Mouse (Mus musculus): ENCODE data around the gene Atp6v0c.
A peak's percentile ranks its signal among the peaks of the same experiment; 100 is the strongest.

GRCm38 (mm10) chr17:24168590-24169277, 768 bp downstream of the Atp6v0c start:
- TF ChIP-seq POLR2A (IDR thresholded peaks at IDR 0.05; ENCODE audit: control insufficient read depth in 1 of 2, insufficient read depth in 1 of 2, low read depth in 1 of 2, low read length in 2 of 2, poor library complexity in 1 of 2) (peak; percentile 18 to 36; a peak in 1 of 4 replicates), CTCF (IDR thresholded peaks at IDR 0.05 in 2 of 3, conservative IDR thresholded peaks at IDR 0.05 in 1 of 3; ENCODE audit: control insufficient read depth in 1 of 3, insufficient read depth in 1 of 3, low read depth in 2 of 3, low read length in 3 of 3, poor library complexity in 1 of 3, severe bottlenecking in 1 of 3) (no peak), POLR2AphosphoS5 (IDR thresholded peaks at IDR 0.05; ENCODE audit: borderline replicate concordance, low read depth, low read length) (no peak), MXI1 (IDR thresholded peaks at IDR 0.05; ENCODE audit: low read depth, low read length) (peak; percentile 31), CHD2 (IDR thresholded peaks at IDR 0.05; ENCODE audit: low read length) (no peak), POLR2AphosphoS2 (IDR thresholded peaks at IDR 0.05; ENCODE audit: low read length) (no peak)

Data from MEL (cell line).